Mouse (Mus musculus): Measurements from ENCODE around the gene Rhobtb1.
A peak's percentile ranks its signal among the peaks of the same experiment; 100 is the strongest.

Gene Rhobtb1

DNA sequence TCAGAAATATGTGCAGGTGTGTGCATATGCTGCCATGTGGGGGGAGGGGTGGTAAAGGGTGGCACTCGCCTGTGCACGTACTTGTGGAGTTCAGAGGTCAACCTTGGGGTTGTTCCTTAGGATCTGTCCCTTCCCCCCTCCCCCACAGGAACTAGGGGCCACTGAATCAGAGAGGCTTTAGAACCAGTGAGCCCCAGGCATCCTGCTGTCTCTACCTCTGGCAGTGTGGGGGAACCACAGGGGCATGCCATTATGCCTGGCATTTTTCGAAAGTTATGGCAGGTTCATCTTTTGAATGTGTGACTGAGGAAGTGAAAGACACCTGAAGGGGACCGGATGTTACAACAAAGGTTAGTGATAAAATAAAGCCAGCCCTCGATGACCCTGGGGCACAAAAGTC is 59.4 kb downstream of the Rhobtb1 start:
- DNase-seq (ENCODE audit: low read depth, low spot score): no peak

DNA sequence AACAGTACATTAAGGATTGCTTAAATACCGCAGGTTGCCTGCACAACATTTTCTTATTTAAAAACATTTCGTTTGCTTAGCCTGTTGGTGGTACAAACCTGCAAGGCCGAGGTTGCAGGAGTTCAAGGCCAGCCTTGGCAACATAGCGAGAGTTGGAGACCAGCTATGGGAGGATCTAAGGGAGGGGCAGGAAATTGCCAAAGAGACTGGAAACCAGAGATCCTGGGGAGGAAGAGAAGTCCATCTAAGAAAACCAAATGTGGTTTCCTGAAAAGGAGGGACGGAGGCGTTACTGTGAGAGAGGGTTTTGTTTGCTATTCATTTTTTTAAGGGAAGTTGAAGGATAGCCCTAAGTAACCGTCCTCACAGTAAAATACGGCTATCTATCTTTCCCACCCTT is 60.3 kb downstream of the Rhobtb1 start:
- no peak for DNase-seq (ENCODE audit: low read depth, low spot score)

DNA sequence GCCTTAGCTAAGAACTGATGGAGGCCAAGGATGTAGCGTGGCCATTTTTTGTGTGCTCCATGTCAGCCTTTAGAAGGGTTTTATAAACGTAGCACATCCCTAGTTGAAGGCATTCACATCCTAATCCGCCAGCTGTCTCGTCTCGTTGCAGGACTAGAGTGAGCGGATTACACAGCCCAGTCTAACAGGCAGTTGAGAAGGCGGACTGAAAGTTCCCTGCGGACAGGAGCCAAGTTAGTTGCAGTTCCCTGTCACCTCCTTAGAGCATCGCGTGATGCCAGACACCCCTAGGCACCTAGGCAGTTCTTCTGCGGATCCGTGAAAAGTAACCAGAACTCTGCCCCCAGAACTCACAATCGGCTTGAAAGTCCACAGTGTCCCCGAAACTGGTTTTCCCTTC is 60.7 kb downstream of the Rhobtb1 start:
- no peak for DNase-seq (ENCODE audit: low read depth, low spot score)

DNA sequence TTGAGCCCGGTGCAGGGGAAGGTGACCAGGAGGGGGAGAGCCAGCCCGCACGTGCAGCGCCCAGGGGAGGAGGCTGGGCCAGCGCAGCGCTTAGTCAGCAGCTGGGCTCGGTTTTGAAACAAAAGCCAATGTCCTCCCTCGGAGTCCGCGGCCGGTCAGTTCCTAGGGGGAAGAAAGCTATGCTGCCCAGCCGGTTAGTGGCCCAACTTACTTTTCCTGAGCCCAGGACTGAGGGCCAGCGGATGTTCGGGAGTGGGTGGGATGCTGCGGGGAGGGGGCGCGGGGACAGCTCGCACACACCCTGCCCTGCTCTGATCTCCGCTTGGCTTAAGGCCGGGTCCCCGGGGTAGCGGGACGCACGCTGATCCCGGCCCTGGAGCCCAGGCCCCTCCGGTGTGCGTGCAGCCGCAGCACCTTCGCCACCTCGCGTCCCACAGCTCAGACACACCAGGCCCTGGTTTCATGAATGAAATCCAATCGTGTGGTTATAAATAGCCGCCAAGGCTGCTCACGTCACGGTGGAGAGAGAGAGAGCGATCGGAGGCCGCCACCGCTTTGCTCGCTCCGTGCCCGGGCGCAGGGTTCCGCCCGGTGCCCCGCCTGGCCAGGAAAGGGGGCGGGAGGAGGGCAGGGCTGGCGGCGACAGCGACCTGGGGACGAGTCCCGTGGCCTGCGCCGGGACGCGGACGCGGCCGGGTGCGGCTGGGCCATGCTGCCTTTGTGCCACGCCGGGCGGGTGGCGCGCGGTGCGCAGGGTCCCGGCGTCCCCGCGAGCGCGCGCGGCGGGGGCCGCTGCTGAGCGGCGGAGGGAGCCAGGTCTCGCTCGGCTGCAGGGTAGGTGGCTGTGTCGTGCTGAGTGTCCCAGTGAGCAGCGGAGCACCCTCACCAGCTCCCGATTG is 61.6 kb downstream of the Rhobtb1 start, which contains the start of gene A930033H14Rik:
TSS of gene A930033H14Rik (minus strand) at position 557 of the 899 bp plus-strand sequence.
- DNase-seq (ENCODE audit: low read depth, low spot score): peak; percentile 80

DNA sequence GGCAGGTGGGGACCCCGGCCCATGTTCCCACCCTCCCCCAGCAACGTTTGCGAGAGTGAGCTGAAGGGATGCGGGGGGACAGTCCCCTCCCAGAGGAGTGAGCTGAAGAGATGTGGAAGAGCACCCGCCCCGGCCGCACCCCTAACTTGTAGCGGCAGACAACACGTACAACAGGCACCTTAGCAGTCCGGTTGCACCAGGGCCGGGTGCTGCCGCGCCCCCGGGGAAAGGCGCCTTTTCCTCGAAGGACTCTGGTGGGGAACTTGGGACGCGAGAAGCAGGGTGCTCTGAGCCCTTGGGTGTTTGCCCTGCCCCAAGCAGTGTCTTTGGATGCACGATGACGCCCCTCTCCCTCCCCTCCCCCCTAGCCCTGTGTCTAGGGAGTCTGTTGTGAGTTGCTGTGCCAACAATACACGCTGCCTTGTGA is 62.2 kb downstream of the Rhobtb1 start:
- no peak for DNase-seq (ENCODE audit: low read depth, low spot score)

DNA sequence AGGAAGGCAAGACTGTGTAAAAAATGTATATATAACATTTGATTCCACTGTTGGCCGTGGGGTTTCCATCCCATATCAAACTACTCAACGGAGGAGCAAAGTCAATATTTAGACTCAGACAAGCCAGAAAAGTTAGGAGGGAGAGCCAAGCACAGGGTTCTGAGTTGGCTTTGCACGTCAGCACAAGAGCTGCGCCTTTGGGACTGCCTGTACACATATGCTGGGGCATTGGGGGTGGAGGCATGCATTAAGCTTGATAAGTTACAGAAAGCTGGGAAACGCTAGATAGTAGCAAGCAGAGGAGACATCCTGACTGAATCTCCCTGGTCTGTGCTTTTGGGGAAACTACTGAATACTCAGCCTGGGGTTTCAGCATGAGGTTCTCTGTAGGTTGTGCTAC is 62.8 kb downstream of the Rhobtb1 start:
- DNase-seq (ENCODE audit: low read depth, low spot score): no peak

DNA sequence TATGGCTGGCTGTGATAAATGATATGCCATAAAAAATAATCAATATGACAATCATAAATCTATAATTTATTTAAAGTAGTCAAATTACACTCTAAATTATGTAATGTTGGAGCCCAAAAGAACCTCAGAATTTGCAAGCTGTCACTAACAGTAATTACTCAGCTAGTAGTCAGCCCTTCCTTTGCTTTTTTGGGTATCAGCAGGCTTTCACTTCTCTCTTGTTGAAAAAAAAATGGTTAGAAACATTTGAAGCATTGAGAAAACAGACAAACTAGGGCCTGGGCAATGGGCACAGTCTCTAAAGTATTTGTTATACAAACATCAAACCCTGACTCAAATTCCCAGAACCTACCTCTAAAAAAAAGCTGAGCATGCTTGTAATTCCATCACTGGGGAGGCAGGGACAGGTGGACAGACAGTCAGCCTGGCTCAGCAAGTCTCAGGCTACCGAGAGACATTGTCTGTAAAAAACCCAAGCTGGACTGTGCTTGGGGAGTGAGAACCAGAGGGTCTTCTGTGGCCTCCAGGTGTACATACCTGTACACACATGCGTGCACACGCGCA is 66.0 kb downstream of the Rhobtb1 start:
- no peak for DNase-seq (ENCODE audit: low read depth, low spot score)

DNA sequence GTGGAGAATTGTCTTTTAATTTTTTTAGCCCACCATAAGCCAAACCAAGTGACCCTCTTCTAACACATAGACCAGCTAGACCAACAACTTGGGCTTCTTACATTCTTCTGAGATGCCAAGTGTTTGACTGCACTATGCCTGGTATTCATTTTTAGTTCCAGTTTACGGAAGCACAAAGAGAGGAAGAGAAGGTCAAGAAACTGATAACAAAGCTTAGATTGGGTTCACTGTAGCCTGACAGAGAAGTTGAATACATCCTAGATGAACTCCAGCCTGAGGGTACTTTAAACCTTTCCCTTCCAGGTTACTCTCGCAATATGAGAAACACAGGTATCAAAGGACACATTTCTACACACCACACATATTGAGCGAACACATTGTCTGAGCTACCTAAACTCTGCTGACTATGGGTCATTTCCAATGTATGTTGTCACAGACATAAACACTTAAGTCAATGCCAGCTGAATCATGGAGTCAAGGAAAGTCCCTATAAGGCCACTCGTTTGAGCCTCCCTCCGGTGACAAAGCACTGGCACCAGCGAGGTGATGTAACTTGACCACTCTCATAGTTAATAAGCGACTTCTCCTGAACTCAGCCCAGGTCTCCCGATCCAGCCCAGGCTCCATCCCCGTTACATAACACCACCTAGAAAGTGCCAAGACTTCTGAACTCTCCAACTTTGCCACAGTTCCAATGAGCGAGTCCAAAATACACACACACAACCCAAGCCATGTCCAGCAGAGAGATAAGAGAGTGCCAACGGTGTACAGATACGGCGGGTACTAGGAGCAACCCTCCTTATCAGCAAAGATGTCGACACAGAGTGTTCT is 67.4 kb downstream of the Rhobtb1 start:
- no peak for DNase-seq (ENCODE audit: low read depth, low spot score)

DNA sequence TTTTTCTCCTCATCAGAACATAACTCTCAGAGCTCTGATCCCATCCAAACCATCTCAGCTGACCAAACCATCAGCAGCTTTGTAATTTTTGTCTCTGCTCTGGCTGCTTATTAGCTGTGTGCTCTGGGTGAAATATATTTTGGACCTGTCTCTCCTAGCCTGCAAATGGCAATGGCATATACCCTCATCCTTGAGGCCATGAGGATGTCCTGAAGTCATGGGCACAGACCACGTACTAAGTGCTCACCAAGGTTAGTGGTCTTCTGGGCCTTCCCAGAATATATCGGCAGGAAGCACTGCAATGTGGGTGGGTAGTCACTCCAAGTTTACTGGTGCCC is 68.0 kb downstream of the Rhobtb1 start:
- DNase-seq (ENCODE audit: low read depth, low spot score): no peak

DNA sequence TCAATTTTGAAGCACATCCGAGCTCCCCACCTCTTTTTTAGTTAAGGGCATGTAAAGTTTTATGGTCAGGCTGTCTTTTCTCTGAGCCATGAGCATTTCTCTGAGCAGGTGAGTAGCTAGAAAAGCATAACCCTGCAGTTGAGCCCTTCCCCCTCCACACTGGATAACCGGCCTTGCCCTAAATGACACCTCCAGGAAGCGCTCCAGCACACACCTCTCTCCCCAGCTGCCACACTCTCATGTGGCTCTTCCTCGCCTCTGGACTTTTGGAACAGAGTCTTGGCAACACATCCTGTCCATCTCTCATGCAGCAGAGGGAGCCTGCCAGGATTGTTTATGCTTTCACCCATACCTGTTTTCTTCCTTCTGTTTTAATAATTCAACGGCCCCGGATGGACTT is 69.1 kb downstream of the Rhobtb1 start:
- DNase-seq (ENCODE audit: low read depth, low spot score): no peak

DNA sequence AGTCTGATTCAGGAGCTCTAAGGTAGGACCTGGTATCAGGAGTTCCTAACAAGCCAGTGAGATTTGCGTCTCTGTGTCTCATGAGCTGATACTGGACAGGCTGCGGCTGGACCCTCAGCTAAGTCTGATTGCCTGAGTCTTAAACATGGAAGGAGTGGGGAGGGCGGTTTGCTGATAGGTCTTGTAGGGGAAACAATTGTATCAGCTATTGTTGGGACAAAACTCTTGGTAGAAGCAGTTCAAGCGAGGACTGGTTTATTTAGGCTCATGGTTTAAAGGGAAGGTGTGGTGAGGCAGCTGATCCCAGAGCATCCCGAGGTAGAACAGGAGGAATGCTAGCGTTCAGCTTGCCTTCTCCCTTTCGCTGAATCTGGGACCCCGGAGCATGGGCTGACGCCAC is 69.9 kb downstream of the Rhobtb1 start:
- no peak for DNase-seq (ENCODE audit: low read depth, low spot score)

DNA sequence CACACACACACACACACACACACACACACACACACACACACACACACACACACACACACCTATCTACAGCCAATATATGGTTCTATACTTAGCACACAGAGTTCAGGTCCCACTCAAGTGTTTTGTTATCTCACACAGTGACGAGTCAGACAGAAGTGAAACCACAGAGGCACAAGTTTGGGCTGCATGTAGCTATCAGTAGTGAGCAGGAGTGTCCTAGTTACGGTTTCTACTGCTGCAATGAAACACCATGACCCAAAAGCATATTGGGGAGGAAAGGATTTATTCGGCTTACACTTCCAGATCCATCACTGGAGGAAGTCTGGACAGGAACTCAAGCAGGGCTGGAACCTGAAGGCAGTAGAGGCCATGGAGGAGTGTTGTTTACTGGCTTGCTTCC is 70.7 kb downstream of the Rhobtb1 start:
- DNase-seq (ENCODE audit: low read depth, low spot score): no peak

DNA sequence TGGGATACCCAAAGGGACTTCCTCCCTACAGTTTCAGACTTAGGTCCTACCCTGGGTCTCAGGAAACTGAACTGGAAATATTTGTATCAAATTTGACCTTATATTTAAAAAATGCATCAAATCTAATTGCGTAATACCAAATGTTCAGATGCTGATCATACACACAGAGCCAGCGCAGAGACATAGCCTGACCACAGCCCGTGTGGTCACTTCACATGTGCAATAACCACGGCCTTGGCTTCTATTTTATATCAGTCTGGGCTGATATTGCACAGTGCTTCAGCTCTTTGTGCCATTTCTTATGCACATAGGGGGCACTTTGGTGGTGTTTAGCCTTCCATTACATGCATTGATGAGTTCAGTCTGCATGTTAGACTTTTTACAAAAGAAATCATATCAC is 72.0 kb downstream of the Rhobtb1 start:
- no peak for DNase-seq (ENCODE audit: low read depth, low spot score)

DNA sequence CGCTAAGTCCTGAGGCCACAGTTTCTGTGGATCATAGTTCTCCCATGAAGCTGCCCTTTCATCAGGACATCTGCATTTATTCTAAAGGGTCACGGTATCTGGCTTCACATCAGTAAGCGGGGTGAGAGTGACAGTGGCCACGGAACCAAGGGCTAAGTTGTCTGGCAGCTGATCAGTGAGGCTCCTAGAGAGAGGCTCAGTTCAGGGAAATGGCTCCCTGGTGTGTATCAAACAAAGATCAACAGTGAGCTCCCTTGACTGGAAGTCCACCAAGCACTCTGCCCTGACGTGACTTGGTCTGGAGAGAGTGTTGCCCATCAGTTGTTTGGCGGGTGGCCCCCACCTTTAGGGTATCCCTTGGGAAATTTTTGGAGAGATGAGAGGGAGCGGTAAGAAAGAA is 73.0 kb downstream of the Rhobtb1 start:
- no peak for DNase-seq (ENCODE audit: low read depth, low spot score)

DNA sequence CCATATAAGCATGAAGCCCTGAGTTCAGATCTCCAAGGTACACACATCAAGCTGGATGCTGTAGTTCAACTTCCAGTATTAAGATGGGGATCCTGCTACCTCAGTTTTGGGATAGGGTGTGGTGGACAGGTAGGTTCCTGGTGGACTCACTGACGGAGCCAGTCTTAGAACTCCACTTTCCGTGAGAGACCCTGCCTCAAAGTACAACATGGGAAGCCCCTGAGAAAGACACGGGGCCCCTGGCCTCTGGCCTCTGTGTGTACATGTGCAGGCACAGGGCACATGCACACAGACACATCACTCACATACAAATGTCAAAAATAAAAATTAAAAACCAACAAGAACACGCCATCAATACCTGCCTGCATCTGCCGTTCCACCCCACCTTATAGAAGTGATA is 74.2 kb downstream of the Rhobtb1 start:
- no peak for DNase-seq (ENCODE audit: low read depth, low spot score)

DNA sequence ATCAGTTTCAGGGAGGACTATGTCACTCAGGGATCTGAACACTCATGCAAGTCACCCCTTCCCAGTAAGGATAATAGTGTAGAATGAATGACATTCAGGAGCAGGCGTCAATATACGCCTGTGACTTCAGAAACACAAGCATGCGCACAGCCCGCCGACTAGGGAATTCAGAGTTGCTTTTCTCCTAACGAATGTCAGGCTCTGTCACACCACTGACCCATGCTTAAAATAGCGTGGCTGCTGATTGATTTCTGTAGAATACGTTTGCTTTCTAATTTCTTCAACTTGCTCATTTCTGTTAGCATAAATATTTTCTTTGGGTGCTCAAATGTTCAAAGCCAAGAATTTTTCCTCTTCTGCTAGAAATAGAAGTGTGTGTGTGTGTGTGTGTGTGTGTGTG is 74.7 kb downstream of the Rhobtb1 start:
- no peak for DNase-seq (ENCODE audit: low read depth, low spot score)

DNA sequence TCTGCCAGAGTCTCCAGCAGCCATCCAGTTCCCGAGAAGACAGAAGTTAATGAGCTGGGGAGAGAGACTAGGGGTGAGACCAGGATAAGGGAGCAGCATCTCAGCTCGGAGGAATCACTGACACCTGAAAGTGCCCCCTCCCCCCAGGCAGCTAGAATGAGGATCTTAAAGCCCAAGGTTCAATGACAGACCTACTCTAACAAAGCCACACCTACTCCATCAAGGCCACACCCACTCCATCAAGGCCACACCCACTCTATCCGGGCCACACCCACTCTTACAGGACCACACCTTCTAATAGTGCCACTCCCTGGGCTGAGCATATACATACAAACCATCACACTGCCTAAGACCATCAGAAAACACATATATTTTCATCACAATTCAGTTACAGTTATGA is 86.0 kb downstream of the Rhobtb1 start:
- no peak for DNase-seq (ENCODE audit: low read depth, low spot score)

DNA sequence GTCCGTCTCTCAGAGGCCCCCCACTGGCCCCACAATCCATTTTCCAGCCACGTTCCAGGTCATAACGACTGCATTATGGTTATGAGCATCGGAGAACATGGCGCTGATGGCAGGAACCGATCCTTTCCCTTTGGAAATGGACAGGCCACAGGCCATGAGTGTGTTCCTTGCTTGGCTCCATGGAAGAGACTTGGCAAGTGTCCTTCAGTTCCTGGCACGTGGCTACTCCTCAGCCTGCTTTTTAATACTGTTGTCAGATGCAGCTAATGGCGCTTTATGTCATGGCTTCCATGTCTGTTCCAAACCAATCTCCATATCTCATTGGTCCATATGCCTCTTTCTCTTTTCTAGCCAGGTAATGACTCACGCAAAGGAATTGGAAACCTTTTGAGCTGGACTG is 86.5 kb downstream of the Rhobtb1 start:
- DNase-seq (ENCODE audit: low read depth, low spot score): no peak

DNA sequence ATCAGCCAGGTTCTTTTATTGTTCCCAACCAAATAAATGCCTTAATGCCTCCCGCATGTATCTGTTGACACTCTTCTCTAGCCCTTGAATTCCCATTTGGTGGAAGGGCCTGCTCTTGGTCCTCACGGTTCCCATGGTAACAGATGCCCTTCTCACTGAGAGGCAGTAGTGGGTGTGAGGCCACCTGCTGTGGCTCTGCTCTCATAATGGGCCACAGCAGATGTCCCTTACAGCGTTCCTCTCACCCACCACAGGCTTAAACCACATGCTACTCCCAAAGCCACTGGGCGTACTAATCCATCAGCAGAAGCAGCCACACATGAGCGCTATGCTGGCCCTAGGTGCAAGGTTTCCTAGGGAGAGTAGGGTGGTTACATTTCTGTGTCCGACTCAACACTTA is 87.1 kb downstream of the Rhobtb1 start:
- no peak for DNase-seq (ENCODE audit: low read depth, low spot score)

DNA sequence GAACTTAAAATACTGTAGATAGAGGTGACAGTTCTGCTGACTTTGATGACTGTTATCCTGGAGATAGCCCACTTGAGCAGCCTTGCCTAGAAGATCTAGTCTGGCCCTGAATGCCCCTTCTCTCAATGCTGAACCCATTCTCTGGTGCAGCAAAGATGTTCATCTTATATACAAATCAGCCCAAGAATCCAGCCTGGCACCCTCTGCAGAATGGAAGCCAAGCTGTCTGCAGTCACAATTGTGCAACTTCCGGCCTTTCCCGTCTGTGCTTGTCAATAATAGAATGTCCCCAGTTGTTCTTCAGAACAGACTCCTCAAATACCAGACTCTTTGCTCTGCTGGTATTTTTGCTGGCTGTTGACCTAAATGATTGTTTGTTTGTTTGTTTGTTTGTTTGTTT is 89.3 kb downstream of the Rhobtb1 start:
- no peak for DNase-seq (ENCODE audit: low read depth, low spot score)

DNA sequence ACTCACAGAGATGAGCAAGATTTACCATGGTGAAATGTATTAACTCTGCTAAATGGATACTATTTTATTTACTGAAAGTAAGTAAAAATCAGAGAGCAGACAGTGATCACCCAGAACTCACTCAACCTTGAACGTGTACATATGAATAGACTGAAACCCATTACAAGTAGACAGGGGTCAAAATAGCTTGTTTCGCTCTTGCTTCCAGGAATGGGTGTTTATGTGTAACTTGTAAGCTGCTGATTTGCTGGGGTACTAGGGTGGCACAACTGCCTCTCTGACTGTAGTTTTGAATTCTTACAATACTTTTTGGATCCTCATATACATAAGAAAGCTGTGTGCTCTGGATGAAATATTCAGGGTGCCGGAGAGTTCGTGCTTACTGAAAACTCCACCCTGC is 93.9 kb downstream of the Rhobtb1 start:
- DNase-seq (ENCODE audit: low read depth, low spot score): no peak

DNA sequence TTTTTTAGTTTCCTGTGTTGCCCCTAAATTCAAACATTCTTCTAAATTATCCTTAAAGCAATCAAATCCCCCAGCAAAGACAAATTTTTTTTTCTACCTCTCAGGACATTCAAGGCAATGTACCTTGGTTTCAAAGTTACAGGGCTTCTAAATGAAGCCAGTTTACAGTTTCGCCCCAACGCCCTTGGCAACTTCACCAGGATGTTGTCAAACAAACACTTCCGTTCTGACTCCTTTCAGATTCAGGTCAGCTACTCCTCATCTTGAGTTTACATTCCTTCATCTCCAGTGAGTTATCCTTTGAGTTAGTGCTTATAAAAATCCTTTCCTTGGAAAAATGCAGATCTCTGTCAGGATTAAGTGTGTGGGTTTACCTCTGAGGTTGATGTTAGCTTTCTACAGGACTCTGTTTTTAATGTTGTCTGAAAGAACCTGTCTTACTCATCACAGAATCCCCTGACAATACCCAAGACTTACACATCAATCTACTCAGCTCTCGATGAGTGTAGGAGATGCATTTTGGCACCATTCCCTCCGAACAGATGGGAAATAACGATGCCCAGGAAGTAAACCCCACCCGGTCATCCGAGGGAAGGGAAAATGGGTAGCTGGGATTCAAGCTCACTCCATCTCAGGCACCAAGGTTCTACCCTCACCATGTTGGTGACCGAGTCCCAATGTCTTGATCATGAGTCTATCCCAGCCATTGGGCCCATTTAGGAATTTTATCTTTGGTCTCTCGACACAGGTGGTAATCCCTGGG is 94.9 kb downstream of the Rhobtb1 start:
- DNase-seq (ENCODE audit: low read depth, low spot score): no peak
